Mouse (Mus musculus): ENCODE data around the gene Arrdc2. TPM values are rescaled to one million over a fixed set of nuclear protein-coding genes. Genes with fewer than 3 reads are reported as not detected.
A peak's percentile ranks its signal among the peaks of the same experiment; 100 is the strongest.

Arrdc2 gene
- polyA plus RNA-seq, 1 experiment from 2014 or later, result 7.1 TPM

GRCm38 (mm10) chr8:70816679-70817078 lies 22.8 kb downstream of the Arrdc2 start:
- Histone ChIP-seq H3K9me3 (ENCODE audit: control insufficient read depth, low read length) (peaks cover 9% of the 10 kb centered on the region; the same call in 1 of the 2 replicates), H3K9ac (replicated peaks; ENCODE audit: low read length) (no peak overlapping the region), H3K4me3 (replicated peaks; ENCODE audit: low read depth, low read length) (no peak overlapping the region), H3K4me1 (ENCODE audit: control insufficient read depth, insufficient read depth, low read length) (no peaks in the 10 kb centered on the region), H3K27me3 (ENCODE audit: control insufficient read depth, insufficient read depth, low read length) (peaks cover 27% of the 10 kb centered on the region; the same call in 1 of the 2 replicates), H3K36me3 (ENCODE audit: control insufficient read depth, insufficient read depth, low read length) (no peaks in the 10 kb centered on the region), H3K27ac (replicated peaks; ENCODE audit: low read depth, low read length) (no peak overlapping the region), H3K4me2 (ENCODE audit: low read length) (peak overlapping the region; percentile 21; the same call in 1 of the 2 replicates)
- no peak for DNase-seq
- ATAC-seq (ENCODE audit: low FRiP score, low TSS enrichment), result 0 out of 2 replicates have a peak, but pooled peaks have one; percentile 6
- WGBS, result 9% methylated on average over 30 of the region's 30 CpGs

DNA sequence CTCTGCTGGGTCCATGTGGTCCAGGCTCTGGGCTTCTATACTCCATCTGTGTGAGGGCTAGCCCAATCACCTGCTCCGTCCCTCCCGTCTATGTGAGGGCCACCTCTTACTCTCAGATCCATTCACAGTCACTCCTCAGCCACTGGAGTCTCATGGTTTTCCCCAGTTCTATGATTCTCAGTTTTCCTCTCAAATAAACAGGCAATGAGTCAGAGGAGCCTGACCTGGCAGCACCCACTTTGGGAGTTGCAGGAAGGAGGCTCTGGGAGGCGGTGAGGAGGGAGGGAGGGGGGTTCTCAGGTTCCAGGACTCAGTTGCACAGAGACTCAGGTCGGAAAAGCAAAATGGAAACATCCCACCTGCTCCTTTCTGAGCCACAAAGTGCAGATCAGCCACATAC lies 26.6 kb downstream of the Arrdc2 start:
- no peak overlapping the region for H3K4me2 ChIP-seq (ENCODE audit: low read length)
- DNase-seq (no peak), ATAC-seq (ENCODE audit: low FRiP score, low TSS enrichment) (no peak)
- H3K27me3 ChIP-seq (ENCODE audit: control insufficient read depth, insufficient read depth, low read length), result peaks cover 11% of the 10 kb centered on the region; the same call in 1 of the 2 replicates
- H3K27ac ChIP-seq (replicated peaks; ENCODE audit: low read depth, low read length), result no peak overlapping the region
- no peaks in the 10 kb centered on the region for H3K9me3 ChIP-seq (ENCODE audit: control insufficient read depth, low read length)
- H3K9ac ChIP-seq (replicated peaks; ENCODE audit: low read length), result no peak overlapping the region
- WGBS, result 66% methylated on average over 4 of the region's 4 CpGs
- no peaks in the 10 kb centered on the region for H3K36me3 ChIP-seq (ENCODE audit: control insufficient read depth, insufficient read depth, low read length)
- no peaks in the 10 kb centered on the region for H3K4me1 ChIP-seq (ENCODE audit: control insufficient read depth, insufficient read depth, low read length)
- no peak overlapping the region for H3K4me3 ChIP-seq (replicated peaks; ENCODE audit: low read depth, low read length)

DNA sequence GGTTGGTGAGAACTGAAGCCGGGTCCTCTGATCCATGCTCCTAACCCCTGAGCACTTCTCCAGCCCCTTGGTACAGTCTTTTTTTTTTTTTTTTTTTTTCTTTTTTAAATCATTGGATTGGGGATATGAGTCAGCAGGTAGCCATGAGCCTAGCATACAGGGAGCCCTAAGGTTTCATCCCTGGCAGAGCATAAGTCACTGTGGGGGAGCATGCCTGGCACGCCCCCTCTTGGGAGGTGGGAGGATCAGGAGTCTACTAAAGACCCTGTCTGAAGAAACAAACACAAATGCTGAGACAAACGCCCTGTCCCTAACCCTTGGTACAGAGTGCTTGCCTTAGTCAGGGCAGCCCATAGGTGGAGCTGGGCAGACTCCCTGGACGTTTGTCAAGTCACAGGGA lies 27.5 kb downstream of the Arrdc2 start:
- ATAC-seq (ENCODE audit: low FRiP score, low TSS enrichment) (no peak), DNase-seq (no peak)
- Histone ChIP-seq H3K27me3 (ENCODE audit: control insufficient read depth, insufficient read depth, low read length) (peaks cover 8% of the 10 kb centered on the region; the same call in 1 of the 2 replicates), H3K9me3 (ENCODE audit: control insufficient read depth, low read length) (no peaks in the 10 kb centered on the region), H3K36me3 (ENCODE audit: control insufficient read depth, insufficient read depth, low read length) (no peaks in the 10 kb centered on the region), H3K4me1 (ENCODE audit: control insufficient read depth, insufficient read depth, low read length) (no peaks in the 10 kb centered on the region), H3K27ac (replicated peaks; ENCODE audit: low read depth, low read length) (no peak overlapping the region), H3K4me2 (ENCODE audit: low read length) (no peak overlapping the region), H3K9ac (replicated peaks; ENCODE audit: low read length) (no peak overlapping the region), H3K4me3 (replicated peaks; ENCODE audit: low read depth, low read length) (no peak overlapping the region)
- 47% methylated on average over 4 of the region's 4 CpGs for WGBS

DNA sequence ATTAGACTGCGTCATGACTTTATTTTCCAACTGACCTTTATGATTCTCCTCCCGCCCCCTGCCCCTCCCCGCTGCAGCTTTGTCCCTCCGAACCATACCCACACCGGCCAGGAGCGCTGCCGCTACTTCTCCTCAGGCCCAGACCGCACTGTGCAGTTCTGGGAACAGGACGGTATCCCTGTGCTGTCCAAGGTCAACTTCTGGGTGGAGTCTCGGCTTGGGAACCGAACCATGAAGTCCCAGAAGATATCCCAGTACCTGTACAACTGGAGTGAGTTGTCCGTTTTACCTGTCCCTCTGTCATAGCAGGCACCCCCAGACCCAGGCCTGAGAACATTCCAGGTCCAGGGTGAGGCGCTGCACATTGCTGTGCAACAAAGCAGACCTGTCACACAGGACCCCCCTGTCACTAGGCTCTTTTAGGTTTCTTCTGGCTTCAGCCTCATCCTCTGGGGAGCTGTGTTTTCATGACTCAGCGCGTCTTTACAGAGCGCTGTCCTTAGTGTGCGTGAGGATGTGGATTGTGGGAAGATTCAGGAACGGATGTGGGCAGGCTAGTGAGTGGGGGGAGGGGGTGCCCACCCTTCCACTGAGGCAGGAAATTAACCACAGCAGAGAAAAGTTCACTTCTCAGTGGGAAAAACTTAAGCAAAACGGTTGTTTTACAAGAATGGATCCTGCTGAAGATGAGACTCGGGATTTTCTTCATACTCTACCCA lies 28.4 kb downstream of the Arrdc2 start:
- no peak overlapping the region for H3K9ac ChIP-seq (replicated peaks; ENCODE audit: low read length)
- WGBS, result 76% methylated on average over 20 of the region's 20 CpGs

DNA sequence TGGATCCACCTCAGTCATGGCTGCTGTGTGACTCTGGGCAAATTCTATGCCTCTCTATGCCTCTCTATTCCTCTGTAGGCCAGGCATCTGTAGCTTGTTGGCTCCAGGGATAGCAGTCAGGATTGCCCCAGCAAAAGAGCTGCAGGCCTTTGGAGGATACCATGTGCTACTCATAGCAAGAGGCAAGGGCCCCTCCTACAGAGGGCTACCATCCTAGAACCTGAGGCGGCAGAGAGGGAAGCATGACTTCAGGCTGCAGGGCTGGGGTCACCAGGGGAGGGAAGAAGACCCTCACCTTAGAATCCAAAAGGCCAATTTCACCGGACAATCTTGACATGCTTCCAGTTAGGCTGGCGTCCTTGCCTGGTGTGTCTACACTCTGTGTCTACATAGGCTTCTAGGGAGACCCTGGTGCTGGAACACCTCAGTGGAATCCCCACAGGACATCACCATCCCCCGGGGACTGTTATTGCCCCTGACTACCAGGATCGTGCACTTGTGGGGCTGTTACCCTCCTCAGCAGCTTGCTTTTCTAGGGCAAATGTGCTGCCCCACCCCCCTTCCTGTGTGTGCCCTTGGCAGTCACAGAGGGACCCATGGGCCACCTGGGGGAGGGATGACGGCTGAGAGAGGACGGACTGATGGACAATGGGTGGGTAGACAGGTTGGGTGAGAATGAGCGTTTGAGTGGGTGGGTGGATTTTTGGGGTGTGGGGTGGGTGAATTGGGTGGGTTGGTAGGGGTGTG lies 30.4 kb downstream of the Arrdc2 start:
- H3K27ac ChIP-seq (replicated peaks; ENCODE audit: low read depth, low read length), result no peak overlapping the region
- ATAC-seq (ENCODE audit: low FRiP score, low TSS enrichment) (no peak), DNase-seq (no peak)
- H3K4me2 ChIP-seq (ENCODE audit: low read length), result no peak overlapping the region
- no peaks in the 10 kb centered on the region for H3K9me3 ChIP-seq (ENCODE audit: control insufficient read depth, low read length)
- H3K4me3 ChIP-seq (replicated peaks; ENCODE audit: low read depth, low read length), result no peak overlapping the region
- peaks cover 12% of the 10 kb centered on the region for H3K27me3 ChIP-seq (ENCODE audit: control insufficient read depth, insufficient read depth, low read length)
- H3K36me3 ChIP-seq (ENCODE audit: control insufficient read depth, insufficient read depth, low read length), result no peaks in the 10 kb centered on the region
- no peak overlapping the region for H3K9ac ChIP-seq (replicated peaks; ENCODE audit: low read length)
- H3K4me1 ChIP-seq (ENCODE audit: control insufficient read depth, insufficient read depth, low read length), result peaks cover 6% of the 10 kb centered on the region
- 82% methylated on average over 8 of the region's 8 CpGs for WGBS

More for the DNA sequence above, 28.4 kb downstream of the Arrdc2 start:
- ATAC-seq (ENCODE audit: low FRiP score, low TSS enrichment) (no peak), DNase-seq (no peak)
- no peak overlapping the region for H3K4me3 ChIP-seq (replicated peaks; ENCODE audit: low read depth, low read length)
- H3K27me3 ChIP-seq (ENCODE audit: control insufficient read depth, insufficient read depth, low read length), result no peaks in the 10 kb centered on the region; the same call in 1 of the 2 replicates
- no peaks in the 10 kb centered on the region for H3K9me3 ChIP-seq (ENCODE audit: control insufficient read depth, low read length)
- no peaks in the 10 kb centered on the region for H3K4me1 ChIP-seq (ENCODE audit: control insufficient read depth, insufficient read depth, low read length)
- no peak overlapping the region for H3K27ac ChIP-seq (replicated peaks; ENCODE audit: low read depth, low read length)
- H3K4me2 ChIP-seq (ENCODE audit: low read length), result no peak overlapping the region
- H3K36me3 ChIP-seq (ENCODE audit: control insufficient read depth, insufficient read depth, low read length), result no peaks in the 10 kb centered on the region

- peaks cover 21% of the 10 kb centered on the region for H3K27me3 ChIP-seq (ENCODE audit: control insufficient read depth, insufficient read depth, low read length)
- no peaks in the 10 kb centered on the region for H3K36me3 ChIP-seq (ENCODE audit: control insufficient read depth, insufficient read depth, low read length)
- H3K4me3 ChIP-seq (replicated peaks; ENCODE audit: low read depth, low read length), result no peak within 1 kb of the TSS
- no peak for DNase-seq
- no peak for ATAC-seq (ENCODE audit: low FRiP score, low TSS enrichment)
- H3K9ac ChIP-seq (replicated peaks; ENCODE audit: low read length), result no peak within 1 kb of the TSS
- 61% methylated on average over 5 of the region's 5 CpGs for WGBS
- no peak within 1 kb of the TSS for H3K4me2 ChIP-seq (ENCODE audit: low read length)
- H3K4me1 ChIP-seq (ENCODE audit: control insufficient read depth, insufficient read depth, low read length), result peaks cover 11% of the 10 kb centered on the region
- no peak within 1 kb of the TSS for H3K27ac ChIP-seq (replicated peaks; ENCODE audit: low read depth, low read length)
- H3K9me3 ChIP-seq (ENCODE audit: control insufficient read depth, low read length), result no peaks in the 10 kb centered on the region
Observed at GRCm38 (mm10) chr8:70808239-70808638, 31.3 kb downstream of the Arrdc2 start, which contains the start of gene Il12rb1. Gene Il12rb1 (plus strand): TSS chr8:70808449.

DNA sequence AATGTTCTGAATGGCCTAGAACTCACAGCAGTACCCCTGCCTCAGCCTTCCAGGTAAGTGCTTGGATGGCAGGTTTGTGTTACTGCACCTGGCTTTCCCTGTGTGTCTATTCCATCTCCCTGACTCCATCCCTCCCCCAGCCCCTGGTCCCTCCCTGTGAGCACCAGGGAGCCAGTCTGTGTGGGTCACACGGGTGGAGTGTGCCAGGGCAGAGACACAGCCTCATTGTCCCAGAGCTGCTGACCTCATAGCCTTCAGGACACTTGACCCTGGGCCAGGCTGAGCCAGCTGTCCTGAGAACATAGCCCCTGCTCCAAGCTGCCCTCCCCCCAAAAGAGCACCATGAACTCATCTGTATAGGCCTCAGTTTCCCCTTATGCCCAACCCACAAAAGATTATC lies 32.2 kb downstream of the Arrdc2 start:
- H3K4me2 ChIP-seq (ENCODE audit: low read length), result no peak overlapping the region
- no peak overlapping the region for H3K9ac ChIP-seq (replicated peaks; ENCODE audit: low read length)
- 39% methylated on average over 1 of the region's 1 CpGs for WGBS
- DNase-seq (no peak), ATAC-seq (ENCODE audit: low FRiP score, low TSS enrichment) (no peak)
- H3K9me3 ChIP-seq (ENCODE audit: control insufficient read depth, low read length), result no peaks in the 10 kb centered on the region
- H3K4me1 ChIP-seq (ENCODE audit: control insufficient read depth, insufficient read depth, low read length), result peaks cover 11% of the 10 kb centered on the region
- no peak overlapping the region for H3K27ac ChIP-seq (replicated peaks; ENCODE audit: low read depth, low read length)
- H3K36me3 ChIP-seq (ENCODE audit: control insufficient read depth, insufficient read depth, low read length), result no peaks in the 10 kb centered on the region
- H3K27me3 ChIP-seq (ENCODE audit: control insufficient read depth, insufficient read depth, low read length), result peaks cover 26% of the 10 kb centered on the region
- no peak overlapping the region for H3K4me3 ChIP-seq (replicated peaks; ENCODE audit: low read depth, low read length)

DNA sequence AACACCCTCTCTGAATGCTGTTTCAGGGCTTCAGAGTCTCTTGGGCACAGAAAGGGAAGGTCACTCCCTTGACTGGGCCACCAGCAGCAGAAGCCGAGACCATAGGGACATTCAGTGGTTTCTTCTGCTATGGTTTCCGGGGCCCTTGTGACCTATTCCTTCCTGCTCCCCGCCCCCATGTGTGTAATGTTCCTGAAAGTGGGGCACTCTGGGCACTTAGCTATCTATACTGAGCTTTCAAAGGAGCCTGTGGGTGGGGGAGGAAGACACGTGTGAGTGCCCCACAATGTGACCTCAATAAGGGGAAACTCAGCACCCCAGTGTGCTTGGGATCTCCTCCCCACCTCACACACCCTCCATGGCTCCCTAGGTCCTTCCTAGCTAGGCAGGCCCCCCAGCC lies 33.0 kb downstream of the Arrdc2 start:
- ATAC-seq (ENCODE audit: low FRiP score, low TSS enrichment) (no peak), DNase-seq (no peak)
- WGBS, result 82% methylated on average over 4 of the region's 4 CpGs
- H3K4me1 ChIP-seq (ENCODE audit: control insufficient read depth, insufficient read depth, low read length), result peaks cover 11% of the 10 kb centered on the region
- no peak overlapping the region for H3K9ac ChIP-seq (replicated peaks; ENCODE audit: low read length)
- no peaks in the 10 kb centered on the region for H3K36me3 ChIP-seq (ENCODE audit: control insufficient read depth, insufficient read depth, low read length)
- no peak overlapping the region for H3K4me3 ChIP-seq (replicated peaks; ENCODE audit: low read depth, low read length)
- no peaks in the 10 kb centered on the region for H3K9me3 ChIP-seq (ENCODE audit: control insufficient read depth, low read length)
- no peak overlapping the region for H3K27ac ChIP-seq (replicated peaks; ENCODE audit: low read depth, low read length)
- peaks cover 26% of the 10 kb centered on the region for H3K27me3 ChIP-seq (ENCODE audit: control insufficient read depth, insufficient read depth, low read length)
- H3K4me2 ChIP-seq (ENCODE audit: low read length), result no peak overlapping the region
